Comparison of ENCODE assay signal across 17 mouse cellular contexts in genomic region chr13:5566896-5567295, GRCm38 (mm10).
A peak's percentile ranks its signal among the peaks of the same experiment; 100 is the strongest.
DNase-seq lines count a peak whose midpoint lies in the region.
"Had no signal": no experiment of that assay in that cellular context is flagged by ENCODE, and none has a peak within 500 bp of the region (broad histone marks: within the 10 kb centered on the region; RNA-seq: fewer than 3 reads in every experiment).

No protein-coding gene starts in this region.

- intact Hi-C loops in heart, postnatal 14 days (cut with DNase I), result no loop called here

- DNase-seq in heart, adult 11 months, result peak; percentile 83
- no peak for DNase-seq in heart, postnatal 14 days
- peak; percentile 41 for DNase-seq in NIH3T3 (ENCODE audit: low read depth)
- DNase-seq in adrenal gland, postnatal 14 days, result peak; percentile 23
- peak; percentile 77 for DNase-seq in lung, postnatal 36 days
- no peak for DNase-seq in embryo, embryonic 10.5 days (ENCODE audit: low spot score)
- no peak for DNase-seq in right cerebral cortex, postnatal 14 days
- DNase-seq: cerebellum, adult 11 months; cerebellum, postnatal 14 days; embryo, embryonic 11 days; gastrocnemius, postnatal 14 days; kidney, adult 9 months; kidney, postnatal 25 days; layer of hippocampus, adult 9-11 months; liver, embryonic 13.5 days; right cerebral cortex, postnatal 25 days; thymus, postnatal 14 days had no signal

Comparison
In these comparisons a context has a peak if more than half of its experiments do, and no peak if none do; other contexts are left out.
1. DNase-seq: peak in heart, adult 11 months (single experiment), NIH3T3 (single experiment), adrenal gland, postnatal 14 days (single experiment) and lung, postnatal 36 days (single experiment); none in heart, postnatal 14 days (0 of 2), embryo, embryonic 10.5 days (single experiment) and right cerebral cortex, postnatal 14 days (single experiment).